Mouse (Mus musculus): ENCODE data around the gene Trpm2.

- TF ChIP-seq CTCF (conservative IDR thresholded peaks at IDR 0.05; ENCODE audit: insufficient read depth, insufficient read length, low read depth, low read length) (no peak), POLR2A (IDR thresholded peaks at IDR 0.05; ENCODE audit: low read depth, low read length) (no peak)
Observed at GRCm38 (mm10) chr10:77939685-77940084, 30.7 kb downstream of the Trpm2 start.
